Mouse (Mus musculus): ENCODE results near the gene Olfr1015. TPM values are rescaled to one million over a fixed set of nuclear protein-coding genes. Genes with fewer than 3 reads are reported as not detected.

The Olfr1015 gene
- polyA plus RNA-seq (2012; rRNA removed) (not detected in 2 replicates), polyA plus RNA-seq (2014; fragmentation: Nextera tagmentation; extraction: Ambion mirVana) (not detected in 2 replicates)

- Histone ChIP-seq H3K9ac (replicated peaks) (no peak within 1 kb of the TSS), H3K4me1 (replicated peaks; ENCODE audit: control insufficient read depth in 2 of 2, insufficient read depth in 2 of 2, low read length in 1 of 2) (no peaks in the 10 kb centered on the region), H3K9me3 (ENCODE audit: control insufficient read depth, low read length) (no peaks in the 10 kb centered on the region), H3K27ac (no peak within 1 kb of the TSS), H3K4me2 (ENCODE audit: low read depth) (no peak within 1 kb of the TSS), H3K27me3 (ENCODE audit: control insufficient read depth, insufficient read depth, low read length) (no peaks in the 10 kb centered on the region), H3K36me3 (replicated peaks; ENCODE audit: control insufficient read depth, insufficient read depth, low read depth) (no peaks in the 10 kb centered on the region), H3K4me3 (ENCODE audit: insufficient read depth in 1 of 2, low read depth in 2 of 2, low read length in 2 of 2) (no peak within 1 kb of the TSS)
- no peak for ATAC-seq (ENCODE audit: insufficient read depth)
- no peak for DNase-seq (ENCODE audit: low read depth in 3 of 3, low spot score in 3 of 3)
- TF ChIP-seq CTCF (IDR thresholded peaks at IDR 0.05; ENCODE audit: low read depth) (no peak), EP300 (IDR thresholded peaks at IDR 0.05; ENCODE audit: low read depth) (no peak)
Observed at GRCm38 (mm10) chr2:85781717-85782116, at the start of gene Olfr1015. Gene Olfr1015, plus strand, starts transcription at chr2:85782017.

DNA sequence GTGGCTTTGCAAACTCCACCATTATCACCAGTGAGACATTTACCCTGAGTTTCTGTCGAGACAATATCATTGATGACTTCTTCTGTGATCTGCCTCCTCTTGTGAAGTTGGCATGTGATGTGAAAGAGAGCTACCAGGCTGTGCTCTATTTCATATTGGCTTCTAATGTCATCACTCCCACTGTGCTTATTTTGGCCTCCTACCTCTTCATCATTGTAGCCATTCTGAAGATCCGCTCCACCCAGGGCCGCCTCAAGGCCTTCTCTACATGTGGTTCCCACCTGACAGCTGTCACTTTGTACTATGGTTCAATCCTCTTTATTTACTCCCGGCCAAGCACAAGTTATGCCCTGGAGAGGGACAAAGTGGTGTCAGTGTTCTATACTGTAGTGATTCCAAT lies 28.0 kb upstream of the Olfr1015 start:
- Histone ChIP-seq H3K4me1 (replicated peaks; ENCODE audit: control insufficient read depth in 2 of 2, insufficient read depth in 2 of 2, low read length in 1 of 2) (no peaks in the 10 kb centered on the region), H3K9me3 (ENCODE audit: control insufficient read depth, low read length) (no peaks in the 10 kb centered on the region), H3K36me3 (replicated peaks; ENCODE audit: control insufficient read depth, insufficient read depth, low read depth) (no peaks in the 10 kb centered on the region), H3K4me3 (ENCODE audit: insufficient read depth in 1 of 2, low read depth in 2 of 2, low read length in 2 of 2) (no peak overlapping the region), H3K4me2 (ENCODE audit: low read depth) (no peak overlapping the region), H3K9ac (replicated peaks) (no peak overlapping the region), H3K27me3 (ENCODE audit: control insufficient read depth, insufficient read depth, low read length) (no peaks in the 10 kb centered on the region), H3K27ac (no peak overlapping the region)
- no peak for DNase-seq (ENCODE audit: low read depth in 3 of 3, low spot score in 3 of 3)
- TF ChIP-seq EP300 (IDR thresholded peaks at IDR 0.05; ENCODE audit: low read depth): no peak
- no peak for TF ChIP-seq CTCF (IDR thresholded peaks at IDR 0.05; ENCODE audit: low read depth)
- WGBS (ENCODE audit: insufficient replicate concordance): 48% methylated on average over 4 of the region's 4 CpGs
- ATAC-seq (ENCODE audit: insufficient read depth): no peak

- Histone ChIP-seq H3K4me3 (ENCODE audit: insufficient read depth in 1 of 2, low read depth in 2 of 2, low read length in 2 of 2) (no peak within 1 kb of the TSS), H3K9me3 (ENCODE audit: control insufficient read depth, low read length) (no peaks in the 10 kb centered on the region), H3K27ac (no peak within 1 kb of the TSS), H3K36me3 (replicated peaks; ENCODE audit: control insufficient read depth, insufficient read depth, low read depth) (no peaks in the 10 kb centered on the region), H3K27me3 (ENCODE audit: control insufficient read depth, insufficient read depth, low read length) (no peaks in the 10 kb centered on the region), H3K4me2 (ENCODE audit: low read depth) (no peak within 1 kb of the TSS), H3K9ac (replicated peaks) (no peak within 1 kb of the TSS), H3K4me1 (replicated peaks; ENCODE audit: control insufficient read depth in 2 of 2, insufficient read depth in 2 of 2, low read length in 1 of 2) (no peaks in the 10 kb centered on the region)
- ATAC-seq (ENCODE audit: insufficient read depth) (no peak), DNase-seq (ENCODE audit: low read depth in 3 of 3, low spot score in 3 of 3) (no peak)
- WGBS (ENCODE audit: insufficient replicate concordance): 18% methylated on average over 1 of the region's 1 CpGs
- TF ChIP-seq EP300 (IDR thresholded peaks at IDR 0.05; ENCODE audit: low read depth): no peak
- TF ChIP-seq CTCF (IDR thresholded peaks at IDR 0.05; ENCODE audit: low read depth): no peak
Observed at GRCm38 (mm10) chr2:85762666-85763065, 19.2 kb upstream of the Olfr1015 start, which contains the start of gene Olfr1012. Gene Olfr1012, minus strand, starts transcription at chr2:85762766.

DNA sequence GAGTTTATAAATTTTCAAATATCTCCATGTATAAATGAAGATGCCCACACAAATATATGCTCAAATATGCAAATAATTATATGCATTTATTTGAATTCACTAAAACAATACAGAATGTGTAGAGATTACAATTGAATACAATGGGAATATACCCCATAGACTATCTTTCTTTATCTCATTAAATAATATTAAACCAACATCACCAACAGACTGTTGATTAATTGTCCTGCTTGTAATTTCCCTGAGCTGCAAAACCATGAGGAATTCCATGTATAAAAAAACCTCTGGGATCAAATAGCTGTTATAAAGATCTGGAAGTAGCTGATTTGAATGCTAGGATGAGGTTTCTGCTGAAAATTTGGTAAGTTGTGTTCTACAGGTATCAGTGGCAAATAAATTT lies 15.0 kb upstream of the Olfr1015 start, which contains the start of gene Olfr1013:
TSS of gene Olfr1013 (plus strand) at position 301 of the 400 bp plus-strand sequence.
- DNase-seq (ENCODE audit: low read depth in 3 of 3, low spot score in 3 of 3): no peak
- no peak within 1 kb of the TSS for H3K27ac ChIP-seq
- no peak within 1 kb of the TSS for H3K4me2 ChIP-seq (ENCODE audit: low read depth)
- no peak within 1 kb of the TSS for H3K4me3 ChIP-seq (ENCODE audit: insufficient read depth in 1 of 2, low read depth in 2 of 2, low read length in 2 of 2)
- no peak for TF ChIP-seq CTCF (IDR thresholded peaks at IDR 0.05; ENCODE audit: low read depth)
- TF ChIP-seq EP300 (IDR thresholded peaks at IDR 0.05; ENCODE audit: low read depth): no peak
- no peak within 1 kb of the TSS for H3K9ac ChIP-seq (replicated peaks)
- no peaks in the 10 kb centered on the region for H3K9me3 ChIP-seq (ENCODE audit: control insufficient read depth, low read length)
- ATAC-seq (ENCODE audit: insufficient read depth): no peak
- no peaks in the 10 kb centered on the region for H3K27me3 ChIP-seq (ENCODE audit: control insufficient read depth, insufficient read depth, low read length)
- no peaks in the 10 kb centered on the region for H3K4me1 ChIP-seq (replicated peaks; ENCODE audit: control insufficient read depth in 2 of 2, insufficient read depth in 2 of 2, low read length in 1 of 2)
- H3K36me3 ChIP-seq (replicated peaks; ENCODE audit: control insufficient read depth, insufficient read depth, low read depth): no peaks in the 10 kb centered on the region

DNA sequence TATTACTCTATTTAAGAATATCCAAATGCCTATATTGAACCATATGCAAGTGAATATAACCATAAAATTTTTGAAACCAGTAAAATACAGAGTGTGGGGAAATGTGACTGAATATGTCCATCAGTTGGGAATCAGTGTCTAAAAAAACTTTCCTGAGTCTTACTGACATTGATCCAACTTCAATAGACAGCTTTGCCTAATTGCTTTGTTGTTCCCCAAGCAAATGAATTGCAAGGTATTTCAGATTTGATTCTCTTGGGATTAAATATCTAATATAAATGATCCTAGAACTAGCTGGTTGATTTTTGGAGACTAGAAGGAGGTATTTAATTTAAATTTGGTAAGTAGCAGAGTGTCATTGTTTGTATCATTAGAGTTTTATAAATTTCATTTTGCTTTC lies 9.4 kb upstream of the Olfr1015 start, which contains the start of gene Olfr1014:
TSS of gene Olfr1014 (plus strand) at position 301 of the 400 bp plus-strand sequence.
- ATAC-seq (ENCODE audit: insufficient read depth) (no peak), DNase-seq (ENCODE audit: low read depth in 3 of 3, low spot score in 3 of 3) (no peak)
- no peak within 1 kb of the TSS for H3K4me2 ChIP-seq (ENCODE audit: low read depth)
- no peak within 1 kb of the TSS for H3K9ac ChIP-seq (replicated peaks)
- H3K4me3 ChIP-seq (ENCODE audit: insufficient read depth in 1 of 2, low read depth in 2 of 2, low read length in 2 of 2): no peak within 1 kb of the TSS
- no peaks in the 10 kb centered on the region for H3K36me3 ChIP-seq (replicated peaks; ENCODE audit: control insufficient read depth, insufficient read depth, low read depth)
- H3K27me3 ChIP-seq (ENCODE audit: control insufficient read depth, insufficient read depth, low read length): no peaks in the 10 kb centered on the region
- H3K9me3 ChIP-seq (ENCODE audit: control insufficient read depth, low read length): no peaks in the 10 kb centered on the region
- TF ChIP-seq CTCF (IDR thresholded peaks at IDR 0.05; ENCODE audit: low read depth): no peak
- TF ChIP-seq EP300 (IDR thresholded peaks at IDR 0.05; ENCODE audit: low read depth): no peak
- no peaks in the 10 kb centered on the region for H3K4me1 ChIP-seq (replicated peaks; ENCODE audit: control insufficient read depth in 2 of 2, insufficient read depth in 2 of 2, low read length in 1 of 2)
- H3K27ac ChIP-seq: no peak within 1 kb of the TSS
